Mouse (Mus musculus): ENCODE measurements around the gene Bmp6. TPM values are rescaled to one million over a fixed set of nuclear protein-coding genes. Genes with fewer than 3 reads are reported as not detected.

Gene Bmp6
- total RNA-seq, 2 experiments from 2014 or later = 21.7 to 34.0 TPM

- DNase-seq = no peak
- intact Hi-C loops (cut with DNase I) = no loop called here
Observed at GRCm38 (mm10) chr13:38352986-38353385, 8.1 kb downstream of the Bmp6 start.

GRCm38 (mm10) chr13:38353420-38354255 lies 8.7 kb downstream of the Bmp6 start:
- intact Hi-C loops (cut with DNase I) = no loop called here

GRCm38 (mm10) chr13:38354284-38354683 lies 9.4 kb downstream of the Bmp6 start:
- DNase-seq = no peak
- intact Hi-C loops (cut with DNase I) = no loop called here

More at GRCm38 (mm10) chr13:38353420-38354255, 8.7 kb downstream of the Bmp6 start:
- DNase-seq = peak in 1 of 2 experiments; percentile 39

GRCm38 (mm10) chr13:38359045-38359444 lies 14.1 kb downstream of the Bmp6 start:
- intact Hi-C loops (cut with DNase I) = no loop called here
- DNase-seq = no peak

- no peak for DNase-seq
- intact Hi-C loops (cut with DNase I) = no loop called here
Observed at GRCm38 (mm10) chr13:38362751-38363150, 17.8 kb downstream of the Bmp6 start.

- intact Hi-C loops (cut with DNase I) = no loop called here
- no peak for DNase-seq
Observed at GRCm38 (mm10) chr13:38363869-38364268, 19.0 kb downstream of the Bmp6 start.

- DNase-seq = no peak
- intact Hi-C loops (cut with DNase I) = no loop called here
Observed at GRCm38 (mm10) chr13:38369624-38370023, 24.7 kb downstream of the Bmp6 start.

- intact Hi-C loops (cut with DNase I) = no loop called here
- DNase-seq = no peak
Observed at GRCm38 (mm10) chr13:38376071-38376470, 31.2 kb downstream of the Bmp6 start.

- intact Hi-C loops (cut with DNase I) = no loop called here
- DNase-seq = peak; percentile 36 to 48
Observed at GRCm38 (mm10) chr13:38377355-38377754, 32.4 kb downstream of the Bmp6 start.

GRCm38 (mm10) chr13:38379806-38380205 lies 34.9 kb downstream of the Bmp6 start:
- no peak for DNase-seq
- intact Hi-C loops (cut with DNase I) = no loop called here

GRCm38 (mm10) chr13:38386035-38386559 lies 41.2 kb downstream of the Bmp6 start:
- DNase-seq = no peak
- intact Hi-C loops (cut with DNase I) = no loop called here

GRCm38 (mm10) chr13:38387453-38388040 lies 42.6 kb downstream of the Bmp6 start:
- DNase-seq = no peak
- intact Hi-C loops (cut with DNase I) = no loop called here

GRCm38 (mm10) chr13:38393444-38393843 lies 48.5 kb downstream of the Bmp6 start:
- intact Hi-C loops (cut with DNase I) = no loop called here
- DNase-seq = no peak

GRCm38 (mm10) chr13:38395026-38395425 lies 50.1 kb downstream of the Bmp6 start:
- no peak for DNase-seq
- intact Hi-C loops (cut with DNase I) = no loop called here

GRCm38 (mm10) chr13:38397007-38397545 lies 52.2 kb downstream of the Bmp6 start:
- no peak for DNase-seq
- intact Hi-C loops (cut with DNase I) = no loop called here

- peak; percentile 15 to 56 for DNase-seq
- intact Hi-C loops (cut with DNase I) = no loop called here
Observed at GRCm38 (mm10) chr13:38398658-38399057, 53.8 kb downstream of the Bmp6 start.

GRCm38 (mm10) chr13:38400662-38401061 lies 55.8 kb downstream of the Bmp6 start:
- no peak for DNase-seq
- intact Hi-C loops (cut with DNase I) = no loop called here

- peak in 1 of 2 experiments; percentile 26 for DNase-seq
- intact Hi-C loops (cut with DNase I) = loop anchor here (2.0 kb wide), 1 partner anchor 57 kb away; no protein-coding TSS in a partner anchor
Observed at GRCm38 (mm10) chr13:38407611-38408315, 62.9 kb downstream of the Bmp6 start.

- no peak for DNase-seq
- intact Hi-C loops (cut with DNase I) = loop anchor here (2.0 kb wide), 1 partner anchor 58 kb away; no protein-coding TSS in a partner anchor
Observed at GRCm38 (mm10) chr13:38408636-38409035, 63.7 kb downstream of the Bmp6 start.

- intact Hi-C loops (cut with DNase I) = no loop called here
- DNase-seq = peak; percentile 65 to 74
Observed at GRCm38 (mm10) chr13:38410322-38410865, 65.5 kb downstream of the Bmp6 start.

All from heart, postnatal 36 days (tissue).